Mouse (Mus musculus): Measurements from ENCODE around the gene Gpc1.
A peak's percentile ranks its signal among the peaks of the same experiment; 100 is the strongest.

- TF ChIP-seq ZKSCAN1 (IDR thresholded peaks at IDR 0.05; ENCODE audit: borderline replicate concordance, low read depth, low read length) (no peak), CTCF (conservative IDR thresholded peaks at IDR 0.05 in 1 of 2, IDR thresholded peaks at IDR 0.05 in 1 of 2; ENCODE audit: low read depth in 2 of 2, low read length in 2 of 2) (peak in 1 of 2 experiments; percentile 17; a peak in 1 of 4 replicates), POLR2A (IDR thresholded peaks at IDR 0.05; ENCODE audit: low read depth, low read length) (no peak), MAFK (IDR thresholded peaks at IDR 0.05; ENCODE audit: insufficient replicate concordance, low read length) (no peak)
Observed at GRCm38 (mm10) chr1:92849491-92849890, 18.0 kb downstream of the Gpc1 start.

Measured in CH12.LX (cell line).